Mouse (Mus musculus) adrenal gland (tissue): ENCODE measurements around the gene Prkar1b.

Experiments
- intact Hi-C: fragments of 180-260 bp; cut with DNase I; formaldehyde crosslinking; loops from one replicate; pipeline ENCODE4 v1.15.1; 2025

The Prkar1b gene

DNA sequence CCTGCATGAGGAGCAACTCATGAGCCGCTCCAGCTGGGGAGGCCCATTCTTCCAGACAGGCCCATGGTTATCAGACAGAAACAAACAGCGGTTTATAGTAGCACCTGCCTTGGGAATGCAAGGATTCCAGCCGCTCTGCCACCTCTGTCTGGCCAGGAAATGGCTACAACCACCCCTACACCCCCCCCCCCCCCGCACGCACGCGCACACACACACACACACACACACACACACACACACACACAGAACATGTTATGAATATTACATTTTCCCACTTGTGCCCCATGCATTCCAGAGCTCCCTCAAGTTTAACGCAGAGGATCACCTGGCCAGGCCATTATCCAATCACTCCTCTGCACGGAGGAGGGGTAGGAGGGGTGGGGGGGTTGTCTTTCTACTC, 167.9 kb downstream of the Prkar1b start:
- intact Hi-C loops: no loop called here

DNA sequence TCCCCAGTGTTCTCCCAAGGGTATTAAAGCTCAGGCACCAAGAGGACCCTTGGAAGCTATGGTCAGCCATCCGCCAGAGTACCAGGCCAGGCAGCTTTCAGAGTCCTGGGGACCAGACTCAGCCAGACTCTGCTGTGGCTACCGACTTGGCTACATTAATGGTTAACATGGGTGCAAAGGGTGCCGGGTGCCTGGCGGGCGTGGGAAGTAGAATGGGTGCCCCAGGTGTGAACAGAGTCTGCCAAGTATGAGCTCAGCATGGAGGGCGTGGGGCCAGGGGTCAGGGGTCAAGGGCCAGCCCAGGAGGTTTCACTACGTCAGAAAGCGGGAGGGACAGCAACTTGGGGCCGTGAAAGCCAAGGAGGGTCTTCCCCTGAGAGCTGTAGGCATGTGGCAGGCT, 169.2 kb downstream of the Prkar1b start:
- intact Hi-C loops: no loop called here

DNA sequence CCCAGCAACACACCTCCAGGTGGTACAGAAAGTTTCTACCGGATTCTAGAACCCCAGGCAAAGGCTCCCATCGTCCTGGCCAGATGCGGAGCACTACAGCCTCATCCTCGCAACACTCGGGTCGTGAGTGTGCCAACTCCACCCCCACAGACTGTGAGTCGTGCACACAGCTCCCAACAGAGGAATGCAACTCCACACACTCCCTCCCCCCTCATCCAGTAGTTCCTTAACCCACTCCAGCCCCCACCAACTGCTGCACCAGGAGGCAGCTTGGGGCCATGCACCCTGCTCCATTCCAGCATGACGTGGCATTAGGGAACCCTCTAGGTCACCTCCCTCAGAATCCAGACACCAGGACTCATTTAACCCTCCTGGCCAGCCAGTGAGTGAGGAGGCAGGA, 170.0 kb downstream of the Prkar1b start:
- intact Hi-C loops: no loop called here

DNA sequence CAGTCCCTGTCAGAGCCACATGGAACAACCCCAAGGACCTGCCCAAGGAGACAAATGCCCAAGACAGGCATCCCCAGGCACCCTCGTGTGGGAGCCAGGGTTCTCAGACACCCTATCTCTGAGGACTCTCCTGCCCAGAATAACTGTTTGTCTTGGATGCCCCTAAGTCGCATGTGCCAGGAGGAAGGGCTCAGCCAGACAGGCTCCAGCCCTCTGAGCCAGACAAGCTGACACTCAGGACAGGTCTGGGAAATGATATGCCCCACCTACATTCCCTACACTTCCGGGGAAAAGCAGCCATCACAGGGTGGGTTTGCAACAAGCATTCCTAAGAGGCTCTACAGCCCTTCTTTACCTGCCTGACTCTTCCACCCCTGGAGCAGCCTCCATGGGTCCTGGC, 172.0 kb downstream of the Prkar1b start:
- intact Hi-C loops: no loop called here

DNA sequence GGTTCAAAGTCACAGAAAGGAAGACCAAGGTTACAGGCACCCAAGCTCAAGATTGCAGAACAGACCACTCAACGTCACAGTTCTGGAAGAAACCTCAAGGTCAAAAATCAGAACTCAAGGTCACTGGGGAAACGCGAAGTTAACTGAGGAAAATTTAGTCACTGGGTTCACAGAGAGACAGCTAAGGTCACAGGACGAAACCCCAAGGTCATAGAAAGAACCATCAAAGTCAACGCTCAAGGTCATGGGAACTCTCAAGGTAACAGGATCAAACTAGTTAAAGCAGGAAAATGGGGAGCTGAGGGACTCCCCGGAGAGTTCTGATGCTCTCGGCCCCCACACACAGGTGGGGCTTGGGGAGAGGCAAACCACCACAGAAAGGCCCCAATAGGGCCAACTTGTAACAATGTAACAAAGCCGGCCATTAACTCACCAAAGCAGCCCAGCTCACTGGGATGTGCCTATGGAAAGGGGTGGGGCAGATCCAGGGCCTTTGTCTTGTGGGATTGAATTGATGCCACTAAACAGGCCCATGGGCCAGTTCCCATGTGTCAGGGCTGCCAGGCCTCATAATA, 174.8 kb downstream of the Prkar1b start:
- intact Hi-C loops: no loop called here

DNA sequence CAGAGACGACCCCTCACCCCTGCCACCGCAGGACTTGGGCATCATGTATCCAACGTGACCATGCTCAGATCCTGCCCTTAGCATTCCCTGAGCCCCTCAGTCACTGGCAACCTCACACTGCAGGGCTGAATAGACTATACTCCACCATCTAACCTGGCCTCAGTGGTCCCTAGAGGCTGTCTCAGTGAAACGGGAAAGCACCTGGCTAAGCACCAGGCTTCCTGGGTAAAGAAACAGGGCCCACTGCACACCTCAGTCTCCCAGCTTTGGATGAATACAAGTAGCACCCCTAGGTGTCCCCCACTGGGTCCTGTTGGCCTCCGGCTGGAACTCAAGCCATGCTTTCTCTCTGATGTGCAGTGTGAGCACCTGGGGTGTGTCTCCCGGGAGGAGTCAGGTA, 176.3 kb downstream of the Prkar1b start:
- intact Hi-C loops: no loop called here

DNA sequence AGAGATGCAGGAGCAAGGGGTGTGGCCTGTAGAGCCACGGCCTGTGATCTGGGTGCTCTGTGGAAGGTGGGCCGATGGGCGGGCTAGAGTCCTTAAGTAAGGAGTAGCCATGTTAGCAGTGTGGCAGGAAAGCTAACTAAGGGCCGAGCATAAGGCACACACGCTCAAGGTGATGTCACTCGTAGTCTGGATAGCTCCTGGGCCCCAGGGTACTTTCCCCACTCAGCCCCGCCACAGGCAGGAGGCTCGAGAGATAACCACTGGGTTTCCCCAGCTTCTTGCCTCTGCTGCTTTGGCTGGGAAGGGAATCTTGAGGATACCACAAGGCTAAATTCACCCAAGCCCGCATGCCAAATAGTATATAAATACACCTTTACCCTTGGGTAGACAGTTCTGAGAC, 178.4 kb downstream of the Prkar1b start:
- intact Hi-C loops: no loop called here

DNA sequence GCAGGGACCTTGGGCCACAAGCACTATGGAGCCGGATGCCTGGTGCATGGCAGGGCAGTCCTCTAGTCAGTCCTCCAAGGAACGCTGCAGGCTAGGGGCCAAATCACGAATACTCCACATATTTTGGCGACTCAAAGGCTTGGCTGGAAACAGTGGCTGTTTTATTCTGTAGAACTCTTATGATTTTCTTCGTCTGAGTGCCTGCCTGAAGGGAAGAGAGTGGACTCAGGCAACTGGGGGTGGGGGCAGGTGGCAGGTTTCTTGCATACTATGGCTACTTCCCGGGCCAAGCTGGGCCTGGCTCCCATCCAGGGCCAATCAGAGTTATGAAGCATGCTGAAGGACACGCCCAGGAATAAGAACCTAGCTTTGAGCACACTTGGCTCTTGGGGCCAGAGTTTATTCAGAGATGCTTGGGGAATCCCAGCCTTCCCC, 179.7 kb downstream of the Prkar1b start:
- intact Hi-C loops: no loop called here
